Mouse (Mus musculus): ENCODE measurements around the gene Cyp2d22.

The Cyp2d22 gene

GRCm38 (mm10) chr15:82346580-82347302 lies 33.3 kb downstream of the Cyp2d22 start:
- no peak for DNase-seq (ENCODE audit: low spot score)

GRCm38 (mm10) chr15:82345820-82346470 lies 34.1 kb downstream of the Cyp2d22 start:
- peak; percentile 99 for DNase-seq (ENCODE audit: low spot score)

GRCm38 (mm10) chr15:82344971-82345370 lies 35.1 kb downstream of the Cyp2d22 start:
- DNase-seq (ENCODE audit: low spot score), result no peak

- no peak for DNase-seq (ENCODE audit: low spot score)
These were observed 36.4 kb downstream of the Cyp2d22 start for GRCm38 (mm10) chr15:82343368-82344287.

GRCm38 (mm10) chr15:82342543-82342935 lies 37.5 kb downstream of the Cyp2d22 start:
- DNase-seq (ENCODE audit: low spot score), result no peak

GRCm38 (mm10) chr15:82341675-82342542 lies 38.2 kb downstream of the Cyp2d22 start:
- no peak for DNase-seq (ENCODE audit: low spot score)

- peak; percentile 35 for DNase-seq (ENCODE audit: low spot score)
These were observed 39.0 kb downstream of the Cyp2d22 start for GRCm38 (mm10) chr15:82341036-82341501.

- no peak for DNase-seq (ENCODE audit: low spot score)
These were observed 39.5 kb downstream of the Cyp2d22 start for GRCm38 (mm10) chr15:82340414-82341035.

GRCm38 (mm10) chr15:82339634-82340254 lies 40.3 kb downstream of the Cyp2d22 start:
- no peak for DNase-seq (ENCODE audit: low spot score)

- no peak for DNase-seq (ENCODE audit: low spot score)
These were observed 40.9 kb downstream of the Cyp2d22 start for GRCm38 (mm10) chr15:82339150-82339549.

- peak; percentile 99 for DNase-seq (ENCODE audit: low spot score)
These were observed 41.4 kb downstream of the Cyp2d22 start, which contains the start of the genes Naga, Pheta2 and Smdt1 for GRCm38 (mm10) chr15:82338593-82339112. Naga (minus strand) TSS chr15:82338925. Pheta2 (plus strand) TSS chr15:82338942. Smdt1 (plus strand) TSS chr15:82338959.

GRCm38 (mm10) chr15:82337875-82338274 lies 42.2 kb downstream of the Cyp2d22 start:
- DNase-seq (ENCODE audit: low spot score), result no peak

- peak; percentile 16 for DNase-seq (ENCODE audit: low spot score)
These were observed 43.4 kb downstream of the Cyp2d22 start for GRCm38 (mm10) chr15:82336629-82337028.

- DNase-seq (ENCODE audit: low spot score), result no peak
These were observed 44.9 kb downstream of the Cyp2d22 start for GRCm38 (mm10) chr15:82335194-82335593.

GRCm38 (mm10) chr15:82325382-82325781 lies 54.7 kb downstream of the Cyp2d22 start:
- no peak for DNase-seq (ENCODE audit: low spot score)

- DNase-seq (ENCODE audit: low spot score), result no peak
These were observed 57.9 kb downstream of the Cyp2d22 start for GRCm38 (mm10) chr15:82322195-82322594.

All from embryo, embryonic 10 days (tissue).